Mouse (Mus musculus) layer of hippocampus, adult 9-10 months (tissue): ENCODE data around the gene Sbk2.
A peak's percentile ranks its signal among the peaks of the same experiment; 100 is the strongest.

ENCODE experiments used
- DNase-seq: peaks from one replicate; pipeline ENCODE4 v3.0.0; 2022; ENCODE audit warnings: low spot score

Gene Sbk2

GRCm38 (mm10) chr7:4921824-4922482 lies 42.3 kb downstream of the Sbk2 start, which contains the start of gene Nat14:
Gene Nat14 (plus strand): TSS chr7:4922028.
- no peak for DNase-seq

DNA sequence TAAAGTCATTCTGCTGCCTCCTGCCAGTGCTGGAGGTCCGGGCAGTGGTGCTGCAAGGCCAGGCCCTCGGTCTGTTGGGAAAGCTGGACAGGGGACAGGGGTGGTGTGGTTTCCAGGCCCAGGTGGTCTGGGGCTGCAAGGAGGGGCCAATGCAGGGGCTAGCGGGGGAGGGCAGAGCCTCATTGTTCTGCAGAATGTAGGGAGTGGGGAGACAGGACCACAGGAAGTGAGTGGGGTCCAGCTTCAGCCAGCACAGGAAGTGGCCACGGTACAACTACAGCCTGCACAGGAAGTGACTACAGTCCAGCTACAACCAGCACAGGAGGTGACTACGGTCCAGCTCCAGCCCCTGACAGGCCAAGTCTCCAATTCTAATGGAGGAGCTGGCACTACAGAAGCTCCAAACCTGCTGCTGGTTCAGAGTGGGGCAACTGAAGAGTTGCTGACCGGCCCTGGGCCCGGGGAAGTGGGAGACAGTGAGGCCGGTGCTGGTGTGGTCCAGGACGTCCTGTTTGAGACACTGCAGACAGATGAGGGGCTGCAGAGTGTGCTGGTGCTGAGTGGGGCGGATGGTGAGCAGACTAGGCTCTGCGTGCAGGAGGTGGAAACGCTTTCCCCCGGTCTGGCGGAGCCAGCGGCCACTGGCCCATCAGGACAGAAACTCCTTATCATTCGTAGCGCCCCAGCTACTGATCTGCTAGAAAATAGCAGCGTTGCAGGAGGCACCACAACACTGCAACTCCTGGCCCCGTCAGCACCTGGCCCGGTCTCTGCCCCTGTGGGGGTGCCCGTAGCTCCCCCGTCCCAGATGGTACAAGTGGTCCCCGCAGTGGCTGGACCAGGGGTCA lies 43.0 kb downstream of the Sbk2 start:
- no peak for DNase-seq

DNA sequence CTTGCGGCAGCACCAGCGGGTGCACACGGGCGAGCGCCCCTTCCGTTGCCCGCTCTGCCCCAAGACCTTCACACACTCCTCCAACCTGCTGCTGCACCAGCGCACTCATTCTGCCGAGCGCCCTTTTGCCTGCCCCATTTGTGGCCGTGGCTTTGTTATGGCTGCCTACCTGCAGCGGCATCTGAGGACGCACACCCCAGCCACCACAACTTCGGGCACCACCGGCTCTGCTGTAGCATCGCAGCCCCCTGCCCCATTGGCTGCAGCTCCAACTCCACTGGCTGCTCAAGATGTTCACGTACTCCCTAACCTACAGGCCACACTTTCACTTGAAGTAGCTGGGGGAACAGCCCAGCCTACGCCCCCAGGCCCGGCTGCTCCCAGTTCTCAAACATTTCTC lies 43.7 kb downstream of the Sbk2 start:
- DNase-seq = no peak

- DNase-seq = no peak
These were observed 44.2 kb downstream of the Sbk2 start for GRCm38 (mm10) chr7:4919971-4920370.

DNA sequence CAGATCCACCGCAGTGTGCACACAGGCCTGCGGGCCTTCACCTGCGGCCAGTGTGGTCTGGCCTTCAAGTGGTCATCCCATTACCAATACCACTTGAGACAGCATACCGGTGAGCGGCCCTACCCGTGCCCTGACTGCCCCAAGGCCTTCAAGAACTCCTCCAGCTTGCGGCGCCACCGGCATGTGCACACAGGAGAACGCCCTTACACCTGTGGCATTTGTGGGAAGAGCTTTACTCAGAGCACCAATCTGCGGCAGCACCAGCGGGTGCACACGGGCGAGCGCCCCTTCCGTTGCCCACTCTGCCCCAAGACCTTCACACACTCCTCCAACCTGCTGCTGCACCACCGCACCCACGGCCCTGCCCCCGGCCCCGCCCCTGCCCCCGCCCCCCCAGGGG lies 45.1 kb downstream of the Sbk2 start:
- DNase-seq = no peak

- no peak for DNase-seq
These were observed 45.5 kb downstream of the Sbk2 start for GRCm38 (mm10) chr7:4918681-4919080.

- DNase-seq = no peak
These were observed 46.7 kb downstream of the Sbk2 start for GRCm38 (mm10) chr7:4917494-4917893.

- peak; percentile 42 for DNase-seq
These were observed 48.4 kb downstream of the Sbk2 start for GRCm38 (mm10) chr7:4915669-4916416.

DNA sequence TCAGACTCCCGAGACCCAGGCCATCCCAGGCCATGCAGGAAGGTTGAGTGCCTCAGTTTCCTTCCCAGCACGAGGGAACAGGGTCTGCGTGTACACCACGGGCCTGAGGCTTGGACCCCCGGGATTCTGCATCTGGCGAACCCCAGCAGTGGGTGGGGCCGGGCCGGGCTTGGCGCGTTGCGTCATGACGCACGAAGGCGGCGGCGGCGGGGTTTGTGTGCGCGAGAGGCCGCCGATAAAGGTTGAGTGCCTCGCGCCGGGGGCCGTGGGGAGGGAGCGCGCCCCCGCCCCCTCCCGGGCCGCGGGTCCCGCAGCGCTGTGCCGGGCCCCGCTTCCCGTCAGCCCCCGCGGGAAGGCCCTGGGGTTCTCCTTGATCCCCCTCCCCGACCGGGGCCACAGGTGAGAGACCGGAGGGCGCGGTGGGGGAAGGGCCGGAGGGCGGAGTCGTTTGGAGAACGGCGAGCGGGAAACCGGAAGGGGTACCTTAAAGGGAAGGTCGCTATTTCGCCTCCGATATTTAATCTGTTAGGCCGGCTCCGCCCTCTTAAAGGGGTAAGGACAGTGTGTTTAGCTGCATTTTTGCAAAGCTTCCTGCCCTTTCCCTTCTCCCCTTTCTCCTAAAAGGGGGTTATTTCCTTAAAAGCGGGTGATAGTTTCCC lies 49.1 kb downstream of the Sbk2 start, which contains the start of gene Zfp628:
Gene Zfp628, plus strand, starts transcription at position 211 of the 659 bp plus-strand sequence.
- peak; percentile 96 for DNase-seq

GRCm38 (mm10) chr7:4912248-4912647 lies 52.0 kb downstream of the Sbk2 start:
- no peak for DNase-seq

GRCm38 (mm10) chr7:4911561-4911960 lies 52.6 kb downstream of the Sbk2 start:
- no peak for DNase-seq

GRCm38 (mm10) chr7:4906466-4906950 lies 57.7 kb downstream of the Sbk2 start, which contains the start of gene Gm36210:
Gene Gm36210 (minus strand): TSS chr7:4906516.
- DNase-seq = no peak

GRCm38 (mm10) chr7:4902404-4902803 lies 61.8 kb downstream of the Sbk2 start:
- DNase-seq = no peak

GRCm38 (mm10) chr7:4901171-4901570 lies 63.0 kb downstream of the Sbk2 start:
- no peak for DNase-seq

- no peak for DNase-seq
These were observed 63.7 kb downstream of the Sbk2 start for GRCm38 (mm10) chr7:4900523-4900851.

GRCm38 (mm10) chr7:4899649-4900522 lies 64.3 kb downstream of the Sbk2 start:
- DNase-seq = no peak

- no peak for DNase-seq
These were observed 65.2 kb downstream of the Sbk2 start for GRCm38 (mm10) chr7:4898851-4899648.

DNA sequence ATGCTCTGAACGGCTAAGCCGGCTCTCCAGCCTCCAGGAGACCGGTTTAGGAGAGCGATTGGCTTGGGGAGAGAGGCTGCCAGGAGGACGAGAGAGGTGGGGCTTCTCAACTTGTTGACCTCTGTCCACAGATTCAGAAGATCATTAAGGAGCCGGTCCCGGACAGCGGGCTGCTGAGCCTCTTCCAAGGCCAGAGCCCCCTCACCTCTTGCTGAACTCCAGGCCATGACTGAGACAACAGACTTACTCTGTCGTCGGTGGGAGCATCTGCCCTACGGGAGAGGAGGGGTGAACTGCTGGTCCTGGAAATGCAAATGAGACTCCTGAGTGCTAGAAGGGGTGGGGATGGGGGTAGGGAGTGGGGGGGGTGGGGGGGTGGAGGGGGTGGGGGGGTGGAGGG lies 69.0 kb downstream of the Sbk2 start:
- DNase-seq = no peak
